Mouse (Mus musculus) hindbrain, embryonic 11.5 days (tissue): Measurements from ENCODE around the gene Ing5. TPM values are rescaled to one million over a fixed set of nuclear protein-coding genes. Genes with fewer than 3 reads are reported as not detected.
A peak's percentile ranks its signal among the peaks of the same experiment; 100 is the strongest.
"Not testable (repeated sequence)": the region's sequence is repeated elsewhere in the genome, so short reads cannot be mapped to it uniquely, and the experiment has no call there.

Experiments
- ATAC-seq: fragments of 200-750 bp; cut with Nextera tagmentation; 2 replicates; pipeline ENCODE4 v1.8.0; 2017; ENCODE audit warnings: mild to moderate bottlenecking, moderate TSS enrichment, moderate library complexity; ENCODE audit not compliant: low FRiP score
- DNase-seq: peaks from one replicate; pipeline ENCODE4 v3.0.0-alpha.2; 2015; ENCODE audit warnings: low spot score
- H3K27ac ChIP-seq: fragments of 300-500 bp; sonication (generic); 2 replicates; pipeline ENCODE4 v1.5.1; 2014; ENCODE audit warnings: mild to moderate bottlenecking, low read depth, low read length
- H3K27me3 ChIP-seq: fragments of 300-500 bp; sonication (generic); 2 replicates; pipeline ENCODE4 v1.6.1; 2014; ENCODE audit warnings: mild to moderate bottlenecking, low read length, moderate library complexity, mixed read lengths; ENCODE audit not compliant: control insufficient read depth, insufficient read depth
- H3K36me3 ChIP-seq: fragments of 300-500 bp; sonication (generic); 2 replicates; pipeline ENCODE4 v1.6.1; 2014; ENCODE audit warnings: mild to moderate bottlenecking, low read length, moderate library complexity, mixed read lengths; ENCODE audit not compliant: control insufficient read depth, insufficient read depth
- H3K4me1 ChIP-seq: fragments of 300-500 bp; sonication (generic); replicated peaks from 2 replicates; pipeline ENCODE4 v1.6.1; 2014; ENCODE audit warnings: low read length, mixed read lengths; ENCODE audit not compliant: control insufficient read depth, insufficient read depth
- H3K4me2 ChIP-seq: fragments of 300-500 bp; sonication (generic); replicated peaks from 2 replicates; pipeline ENCODE4 v1.6.1; 2014; ENCODE audit warnings: mild to moderate bottlenecking, low read depth, low read length
- H3K4me3 ChIP-seq: fragments of 300-500 bp; sonication (generic); 2 replicates; pipeline ENCODE4 v1.5.1; 2014; ENCODE audit warnings: low read depth, low read length
- H3K9ac ChIP-seq: fragments of 300-500 bp; sonication (generic); 2 replicates; pipeline ENCODE4 v1.6.1; 2014; ENCODE audit warnings: low read depth, low read length
- H3K9me3 ChIP-seq: fragments of 300-500 bp; sonication (generic); 2 replicates; pipeline ENCODE4 v1.6.1; 2016; ENCODE audit warnings: low read length; ENCODE audit not compliant: control insufficient read depth
- WGBS: fragments of 180-500 bp; shearing (Covaris S2); extraction: QIAGEN DNeasy Blood & Tissue Kit; methylation state at CpG from one replicate; pipeline ENCODE4 v1.1.7; 2014; 5-methylcytosine and 5-hydroxymethylcytosine counted together
- polyA plus RNA-seq: library from polyadenylated mRNA; unstranded; fragments of >200 nt; fragmentation: Nextera tagmentation; extraction: Ambion mirVana; gene quantifications from 2 replicates; pipeline ENCODE4 v1.2.1, GENCODE M21; 2014

Gene Ing5
- polyA plus RNA-seq, 1 experiment from 2014 or later, result 15.0 TPM

DNA sequence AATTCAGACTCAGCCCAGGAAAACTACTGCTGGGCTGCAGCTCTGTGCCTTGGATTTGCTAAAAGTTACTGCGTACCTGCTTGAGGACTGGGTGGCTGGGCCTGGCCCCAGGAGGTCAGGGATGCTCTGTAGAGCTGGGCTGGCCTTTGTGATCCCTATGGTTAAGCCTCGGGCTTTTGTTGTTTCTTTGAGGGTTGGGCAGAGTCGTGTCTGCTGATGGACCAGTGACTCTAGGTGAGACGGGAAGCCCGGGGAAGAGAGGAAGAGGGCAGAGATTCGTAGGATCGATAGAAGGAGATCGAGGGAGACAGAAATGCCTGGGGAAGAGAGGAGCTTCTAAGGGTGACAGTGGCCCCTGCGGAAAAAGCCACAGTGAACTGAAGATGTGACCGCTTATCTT, 20.8 kb downstream of the Ing5 start, which contains the start of gene D2hgdh:
TSS of gene D2hgdh (plus strand) at position 301 of the 400 bp plus-strand sequence.
- Histone ChIP-seq H3K9ac (peak within 1 kb of the TSS; percentile 62), H3K4me2 (peak within 1 kb of the TSS; percentile 63), H3K4me1 (no peaks in the 10 kb centered on the region; the same call in 1 of the 2 replicates), H3K27ac (peak within 1 kb of the TSS; percentile 87), H3K27me3 (no peaks in the 10 kb centered on the region), H3K36me3 (0 out of 2 replicates have a peak, but pooled peaks cover under 1% of the 10 kb centered on the region), H3K4me3 (peak within 1 kb of the TSS; percentile 42), H3K9me3 (no peaks in the 10 kb centered on the region)
- DNase-seq (no peak), ATAC-seq (peak; percentile 36; the same call in 1 of the 2 replicates)
- 6% methylated on average over 10 of the region's 10 CpGs for WGBS

DNA sequence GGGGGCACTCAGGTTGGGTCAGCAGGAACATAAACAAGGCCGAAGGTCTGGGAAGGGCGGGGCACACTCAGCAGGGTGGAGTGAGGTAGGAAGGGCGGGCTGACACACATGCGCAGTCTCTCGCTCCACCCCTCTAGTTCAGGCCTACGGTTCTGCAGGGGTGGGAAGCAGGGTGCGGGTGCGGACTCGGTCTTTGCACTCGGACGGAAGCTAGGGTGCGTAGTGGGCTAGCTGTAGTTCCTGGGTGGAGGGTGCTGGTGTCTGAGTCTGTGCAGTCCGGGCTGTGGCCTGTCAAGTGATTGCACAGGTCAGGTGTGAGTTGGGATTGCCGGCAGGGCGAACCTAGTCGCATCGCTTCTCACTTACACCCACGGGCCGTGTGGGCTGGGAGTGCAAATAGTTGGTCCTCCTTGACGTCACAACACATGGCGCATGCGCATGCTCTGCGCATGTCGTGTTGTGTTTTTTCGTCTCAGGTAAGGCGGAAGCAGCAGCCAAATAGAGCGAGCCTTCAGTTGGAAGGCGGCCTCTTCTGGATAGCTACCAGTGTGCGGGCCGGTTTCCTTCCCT, 21.4 kb downstream of the Ing5 start:
- H3K9ac ChIP-seq, result peak overlapping the region; percentile 62
- no peaks in the 10 kb centered on the region for H3K27me3 ChIP-seq
- DNase-seq (peak; percentile 93), ATAC-seq (peak; percentile 96)
- H3K4me1 ChIP-seq, result no peaks in the 10 kb centered on the region; the same call in 1 of the 2 replicates
- peak overlapping the region; percentile 42 for H3K4me3 ChIP-seq
- no peaks in the 10 kb centered on the region for H3K9me3 ChIP-seq
- H3K4me2 ChIP-seq, result peak overlapping the region; percentile 63
- no peaks in the 10 kb centered on the region for H3K36me3 ChIP-seq
- 1% methylated on average over 30 of the region's 30 CpGs for WGBS
- peak overlapping the region; percentile 87 for H3K27ac ChIP-seq

DNA sequence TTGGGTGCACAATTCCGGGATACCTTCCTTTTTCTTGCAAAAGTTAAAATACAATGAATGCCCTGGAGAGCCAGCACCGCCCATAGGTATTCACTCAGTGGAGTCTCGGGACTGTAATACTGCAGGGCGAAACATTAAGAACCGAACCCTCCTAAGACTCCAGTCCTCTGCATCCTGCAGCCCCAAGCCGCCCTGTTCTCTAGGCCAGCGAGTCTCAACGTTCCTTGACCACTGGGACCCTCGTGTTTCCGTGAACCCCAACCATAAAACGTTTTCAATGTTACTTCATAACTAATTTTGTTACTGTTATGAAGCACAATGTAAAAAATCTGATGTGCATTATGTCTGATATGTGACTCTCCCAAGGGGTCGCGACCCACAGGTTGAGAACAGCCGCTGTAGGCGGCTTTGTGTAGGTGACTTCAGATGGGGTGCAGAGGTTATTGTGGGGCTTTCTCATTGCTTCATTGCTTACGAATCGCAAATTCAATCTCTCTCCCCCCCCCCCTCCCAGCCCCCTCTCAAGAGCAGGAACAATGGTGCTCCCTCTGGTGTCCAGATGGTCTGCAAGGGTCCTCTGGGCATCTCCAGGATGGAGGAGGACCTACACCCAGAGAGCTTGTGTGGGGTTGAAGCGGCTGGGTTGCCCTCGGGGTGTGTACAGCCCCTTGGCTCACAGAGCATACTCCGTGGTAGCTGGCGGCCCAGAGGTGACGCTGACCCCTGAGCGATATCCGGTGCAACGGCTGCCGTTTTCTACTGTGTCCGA, 22.2 kb downstream of the Ing5 start:
- WGBS, result 40% methylated on average over 27 of the region's 27 CpGs
- peak; percentile 49 for ATAC-seq
- Histone ChIP-seq H3K9ac (peak overlapping the region; percentile 62), H3K27me3 (no peaks in the 10 kb centered on the region), H3K4me3 (peak overlapping the region; percentile 42), H3K4me2 (peak overlapping the region; percentile 63), H3K4me1 (no peaks in the 10 kb centered on the region; the same call in 1 of the 2 replicates), H3K9me3 (no peaks in the 10 kb centered on the region), H3K27ac (peak overlapping the region; percentile 87), H3K36me3 (no peaks in the 10 kb centered on the region)
- DNase-seq, result peak; percentile 42

DNA sequence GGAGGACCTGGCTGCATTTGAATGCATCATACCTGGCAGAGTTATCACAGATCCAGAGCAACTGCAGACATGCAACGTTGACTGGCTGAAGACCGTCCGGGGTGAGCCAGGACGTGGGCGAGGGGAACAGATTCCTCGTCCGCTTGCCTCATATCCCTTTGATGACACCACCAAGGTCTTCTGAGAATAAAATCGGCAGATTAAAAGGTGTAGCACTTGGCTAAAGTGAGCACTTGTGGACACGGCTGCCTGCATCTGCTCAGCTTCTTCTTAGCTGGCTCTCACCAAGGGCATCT, 22.7 kb downstream of the Ing5 start:
- no peaks in the 10 kb centered on the region; the same call in 1 of the 2 replicates for H3K4me1 ChIP-seq
- H3K9me3 ChIP-seq, result no peaks in the 10 kb centered on the region
- 96% methylated on average over 9 of the region's 9 CpGs for WGBS
- no peak overlapping the region for H3K9ac ChIP-seq
- H3K27me3 ChIP-seq, result no peaks in the 10 kb centered on the region
- H3K4me3 ChIP-seq, result no peak overlapping the region
- H3K27ac ChIP-seq, result no peak overlapping the region
- DNase-seq (no peak), ATAC-seq (no peak)
- H3K4me2 ChIP-seq, result no peak overlapping the region; the same call in 1 of the 2 replicates
- H3K36me3 ChIP-seq, result no peaks in the 10 kb centered on the region

DNA sequence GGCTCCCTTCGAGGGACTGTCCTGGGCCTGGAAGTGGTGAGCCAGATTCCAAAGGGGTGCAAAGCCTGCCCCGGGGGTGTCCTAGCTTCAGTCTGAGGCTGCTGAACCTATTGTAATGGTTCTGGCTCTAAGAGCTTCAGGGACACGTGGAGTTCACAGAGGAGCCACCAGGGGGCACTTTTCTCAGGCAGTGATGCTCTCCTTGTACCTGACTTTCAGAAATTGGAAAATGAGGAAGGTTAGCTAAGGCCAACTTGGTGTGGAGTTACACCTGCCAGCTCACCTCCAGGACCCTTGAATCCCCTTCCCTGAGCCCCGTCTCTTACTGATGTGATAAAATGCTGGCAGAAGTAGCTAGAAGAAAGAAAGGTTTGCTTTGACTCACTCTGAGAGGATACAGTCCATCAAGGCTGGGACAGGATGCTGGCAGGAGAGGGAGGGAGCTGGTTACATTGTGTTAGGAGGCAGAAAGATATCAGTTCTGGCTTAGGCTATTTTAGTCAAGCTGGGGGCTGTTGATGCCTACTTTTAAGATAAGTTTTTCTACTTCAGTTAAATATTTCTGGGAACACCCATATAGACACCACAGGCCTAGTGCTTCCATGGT, 29.1 kb downstream of the Ing5 start:
- H3K9ac ChIP-seq, H3K27ac ChIP-seq, H3K4me3 ChIP-seq, H3K9me3 ChIP-seq, H3K4me2 ChIP-seq, H3K4me1 ChIP-seq, H3K36me3 ChIP-seq, H3K27me3 ChIP-seq: not testable (repeated sequence)
- peak; percentile 3 for DNase-seq
- peak; percentile 26; the same call in 1 of the 2 replicates for ATAC-seq
- WGBS, result 94% methylated on average over 1 of the region's 4 CpGs

DNA sequence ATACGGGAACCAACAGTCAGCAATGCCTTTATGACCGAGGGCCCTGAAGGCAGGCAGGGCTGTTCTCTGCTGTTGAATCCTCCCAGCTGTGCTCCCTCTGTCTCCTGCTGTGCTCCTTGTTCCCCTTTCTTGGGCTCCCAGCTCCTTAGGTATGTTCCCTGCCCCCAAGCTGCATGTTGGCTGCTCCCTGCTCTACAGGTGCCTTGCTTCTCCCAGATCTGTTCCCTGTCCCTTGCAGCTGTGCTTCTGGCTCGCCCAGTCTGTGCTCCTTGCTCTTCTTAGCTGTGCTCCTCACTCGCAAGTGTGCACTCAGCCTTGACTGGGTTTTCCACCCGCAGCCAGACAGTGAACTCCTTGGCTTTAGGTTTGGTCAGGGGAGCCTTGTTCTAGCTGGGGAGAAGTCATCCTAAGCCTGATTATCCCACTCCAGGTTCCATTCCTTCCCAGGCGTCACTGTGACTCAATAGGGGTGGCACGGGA, 30.9 kb downstream of the Ing5 start:
- ATAC-seq (no peak), DNase-seq (no peak)
- Histone ChIP-seq H3K36me3 (no peaks in the 10 kb centered on the region), H3K4me1 (no peaks in the 10 kb centered on the region), H3K9me3 (no peaks in the 10 kb centered on the region), H3K4me3 (no peak overlapping the region), H3K27ac (no peak overlapping the region), H3K9ac (no peak overlapping the region), H3K4me2 (no peak overlapping the region), H3K27me3 (no peaks in the 10 kb centered on the region)
- WGBS, result 85% methylated on average over 7 of the region's 7 CpGs

DNA sequence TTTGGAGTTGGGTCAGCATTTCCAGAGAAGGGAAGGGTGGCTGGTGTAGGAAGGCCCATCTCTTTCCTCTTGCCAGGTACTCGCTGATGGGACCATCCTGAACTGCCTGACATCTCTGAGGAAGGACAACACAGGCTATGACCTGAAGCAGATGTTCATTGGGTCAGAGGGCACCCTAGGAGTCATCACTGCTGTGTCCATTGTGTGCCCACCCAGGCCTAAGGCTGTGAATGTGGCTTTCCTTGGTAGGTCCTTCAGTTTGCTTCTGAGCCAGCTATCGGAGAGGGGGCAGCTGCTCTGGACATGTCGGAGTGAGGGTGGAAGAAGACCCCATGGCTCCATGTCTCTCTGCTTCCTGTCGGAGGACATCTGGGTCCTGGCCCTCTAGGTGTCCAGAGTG, 31.4 kb downstream of the Ing5 start:
- Histone ChIP-seq H3K9ac (no peak overlapping the region), H3K36me3 (no peaks in the 10 kb centered on the region), H3K4me3 (no peak overlapping the region), H3K27ac (no peak overlapping the region), H3K9me3 (no peaks in the 10 kb centered on the region), H3K4me1 (no peaks in the 10 kb centered on the region), H3K4me2 (no peak overlapping the region), H3K27me3 (no peaks in the 10 kb centered on the region)
- ATAC-seq (peak; percentile 33; the same call in 1 of the 2 replicates), DNase-seq (no peak)
- WGBS, result 94% methylated on average over 4 of the region's 4 CpGs

DNA sequence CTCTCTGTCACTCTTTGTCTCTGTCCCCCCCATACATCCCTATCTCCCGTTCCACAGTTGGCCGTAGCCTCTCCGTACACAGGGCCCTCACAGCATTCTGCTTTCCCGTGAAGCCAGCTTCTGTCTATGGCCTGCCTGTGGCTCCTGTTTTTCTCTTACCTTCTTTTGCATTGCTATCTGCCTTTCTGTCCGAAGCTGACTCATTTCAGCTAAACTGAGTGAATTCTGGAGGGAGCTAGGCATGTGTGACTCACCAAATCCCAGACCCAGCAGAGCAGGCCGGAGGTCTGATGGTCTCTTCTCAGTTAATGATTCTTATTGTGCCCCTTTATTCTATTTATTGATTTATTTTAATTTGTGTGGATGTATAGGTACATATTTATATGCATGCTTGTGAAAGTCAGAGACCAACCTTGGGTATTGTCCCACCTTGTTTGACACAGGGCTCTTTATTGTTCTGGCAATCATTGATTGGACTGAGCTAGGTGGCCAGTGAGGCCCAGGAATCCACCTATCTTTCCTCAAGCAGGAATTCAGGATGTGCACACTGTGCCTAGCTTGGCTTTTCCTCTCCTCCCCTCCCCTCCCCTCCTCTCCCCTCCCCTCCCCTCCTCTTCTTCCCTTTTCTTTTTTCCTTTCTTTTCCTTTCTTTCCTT, 32.2 kb downstream of the Ing5 start:
- Histone ChIP-seq H3K27ac (no peak overlapping the region), H3K4me1 (no peaks in the 10 kb centered on the region), H3K4me3 (no peak overlapping the region), H3K9ac (no peak overlapping the region), H3K27me3 (no peaks in the 10 kb centered on the region), H3K9me3 (no peaks in the 10 kb centered on the region), H3K4me2 (no peak overlapping the region), H3K36me3 (no peaks in the 10 kb centered on the region)
- DNase-seq (no peak), ATAC-seq (no peak)
- WGBS, result 90% methylated on average over 6 of the region's 6 CpGs
